Mouse (Mus musculus) brain, embryonic 14.5 days (tissue): ENCODE measurements at regions not wholly inside any gene's neighbourhood (a gene's known extent, or its start where the extent isn't known, plus 50 kb on each side); places are given as distances from the start of the nearest gene placed in this dataset.

Experiments
- CTCF ChIP-seq: fragments of 200-500 bp; IDR thresholded peaks from 2 replicates; pipeline ENCODE4 v1.5.1; 2012; ENCODE audit warnings: inconsistent platforms, mild to moderate bottlenecking, moderate library complexity, borderline replicate concordance; ENCODE audit not compliant: insufficient read depth, insufficient read length; ENCODE audit errors: extremely low read depth
- POLR2A ChIP-seq: fragments of 200-500 bp; IDR thresholded peaks from 2 replicates; pipeline ENCODE4 v1.6.1; 2012; ENCODE audit warnings: mild to moderate bottlenecking, inconsistent platforms, borderline replicate concordance; ENCODE audit not compliant: poor library complexity, insufficient read depth, insufficient read length, severe bottlenecking; ENCODE audit errors: extremely low read depth

DNA sequence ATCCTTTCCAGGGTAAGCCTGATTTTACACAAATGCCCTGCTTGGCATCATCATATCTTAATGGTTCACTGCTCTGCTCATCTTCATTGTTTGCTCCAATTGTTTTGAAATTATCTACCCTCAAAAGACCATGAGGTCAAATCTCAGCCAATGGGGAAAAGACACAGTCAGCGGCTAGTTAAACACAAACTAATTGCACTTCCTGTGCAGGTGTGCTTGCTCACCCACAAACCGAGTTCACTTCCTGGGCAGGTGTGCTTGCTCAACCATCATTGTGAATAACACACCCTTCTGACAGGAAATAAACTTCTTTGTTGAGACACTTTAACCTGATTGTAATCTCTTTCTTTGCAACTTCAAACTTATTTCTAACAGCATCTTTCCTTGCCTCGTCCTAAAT, 75.8 kb upstream of the Ngly1 start:
- TF ChIP-seq CTCF (no peak), POLR2A (no peak)
